Mouse (Mus musculus): ENCODE data around the gene Zar1l.

GRCm38 (mm10) chr5:150465218-150465617 is 52.7 kb downstream of the Zar1l start:
- TF ChIP-seq EP300 (IDR thresholded peaks at IDR 0.05; ENCODE audit: insufficient read depth, low read depth, low read length): no peak
- TF ChIP-seq CTCF (IDR thresholded peaks at IDR 0.05; ENCODE audit: low read depth, low read length): no peak
